Mouse (Mus musculus): ENCODE measurements around the gene Ranbp3l. TPM values are rescaled to one million over a fixed set of nuclear protein-coding genes. Genes with fewer than 3 reads are reported as not detected.

The Ranbp3l gene
- total RNA-seq (2014; rRNA removed; ENCODE audit: low replicate concordance) (not detected in 2 replicates), polyA plus RNA-seq (2015; fragmentation: Nextera tagmentation; extraction: Ambion mirVana) (0.14 and 0.23 TPM in 2 replicates)

DNA sequence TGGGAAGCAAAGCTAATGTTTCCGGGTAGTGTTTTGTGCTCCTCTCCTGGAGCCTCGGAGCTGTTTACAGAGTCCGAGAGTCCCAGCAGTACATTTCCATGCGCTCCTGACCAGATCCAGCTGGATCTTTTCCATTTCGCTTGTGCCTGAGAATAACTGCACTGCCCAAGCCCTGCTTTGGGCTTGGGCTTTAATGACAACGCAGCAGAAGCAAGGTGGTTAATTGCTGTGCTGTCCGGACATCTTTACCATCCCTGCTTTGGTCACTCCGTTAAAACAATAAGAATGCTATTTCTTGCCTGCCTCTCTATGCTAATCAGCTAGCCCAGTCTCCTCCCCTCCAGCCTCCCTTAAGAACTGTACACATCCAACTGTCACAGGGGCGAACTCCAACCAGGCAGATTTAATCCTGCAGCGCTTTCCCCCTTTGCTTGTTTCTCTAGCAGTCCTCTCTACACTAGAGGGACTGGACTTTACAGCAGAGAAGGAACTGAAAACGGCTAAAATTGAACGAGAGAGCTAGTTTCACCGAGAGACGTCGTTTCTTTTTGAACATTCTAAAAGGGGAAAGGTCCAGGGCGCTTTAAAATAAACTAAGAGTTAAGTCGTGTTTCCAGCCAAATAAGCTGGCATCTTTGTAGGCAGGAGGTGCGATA is at the start of gene Ranbp3l:
Gene Ranbp3l (plus strand): TSS at position 377 of the 656 bp plus-strand sequence.
- H3K9ac ChIP-seq (replicated peaks; ENCODE audit: low read depth, low read length) = no peak within 1 kb of the TSS
- H3K36me3 ChIP-seq (replicated peaks; ENCODE audit: control insufficient read depth, insufficient read depth, low read length) = no peaks in the 10 kb centered on the region
- TF ChIP-seq CTCF (IDR thresholded peaks at IDR 0.05; ENCODE audit: low read depth) (no peak), EP300 (IDR thresholded peaks at IDR 0.05; ENCODE audit: low read depth) (no peak)
- ATAC-seq (ENCODE audit: insufficient read depth, low read depth) (no peak), DNase-seq (ENCODE audit: low spot score) (no peak)
- no peaks in the 10 kb centered on the region for H3K4me1 ChIP-seq (ENCODE audit: control insufficient read depth, insufficient read depth)
- H3K4me3 ChIP-seq (ENCODE audit: low read depth, low read length) = peak within 1 kb of the TSS; percentile 16; the same call in 1 of the 2 replicates
- 60% methylated on average over 18 of the region's 18 CpGs for WGBS
- H3K27ac ChIP-seq (ENCODE audit: low read depth) = no peak within 1 kb of the TSS
- H3K4me2 ChIP-seq (ENCODE audit: low read depth, low read length) = peak within 1 kb of the TSS; percentile 47
- no peaks in the 10 kb centered on the region for H3K27me3 ChIP-seq (ENCODE audit: control insufficient read depth, insufficient read depth, low read length)
- H3K9me3 ChIP-seq (replicated peaks; ENCODE audit: control insufficient read depth, low read length) = no peaks in the 10 kb centered on the region

GRCm38 (mm10) chr15:8930061-8930460 is 37.7 kb upstream of the Ranbp3l start:
- H3K4me2 ChIP-seq (ENCODE audit: low read depth, low read length) = no peak overlapping the region
- 76% methylated on average over 1 of the region's 1 CpGs for WGBS
- no peaks in the 10 kb centered on the region for H3K27me3 ChIP-seq (ENCODE audit: control insufficient read depth, insufficient read depth, low read length)
- TF ChIP-seq CTCF (IDR thresholded peaks at IDR 0.05; ENCODE audit: low read depth) (no peak), EP300 (IDR thresholded peaks at IDR 0.05; ENCODE audit: low read depth) (no peak)
- no peaks in the 10 kb centered on the region for H3K36me3 ChIP-seq (replicated peaks; ENCODE audit: control insufficient read depth, insufficient read depth, low read length)
- H3K27ac ChIP-seq (ENCODE audit: low read depth) = no peak overlapping the region
- DNase-seq (ENCODE audit: low spot score) (no peak), ATAC-seq (ENCODE audit: insufficient read depth, low read depth) (no peak)
- no peaks in the 10 kb centered on the region for H3K9me3 ChIP-seq (replicated peaks; ENCODE audit: control insufficient read depth, low read length)
- H3K9ac ChIP-seq (replicated peaks; ENCODE audit: low read depth, low read length) = no peak overlapping the region
- no peaks in the 10 kb centered on the region for H3K4me1 ChIP-seq (ENCODE audit: control insufficient read depth, insufficient read depth)
- no peak overlapping the region for H3K4me3 ChIP-seq (ENCODE audit: low read depth, low read length)

DNA sequence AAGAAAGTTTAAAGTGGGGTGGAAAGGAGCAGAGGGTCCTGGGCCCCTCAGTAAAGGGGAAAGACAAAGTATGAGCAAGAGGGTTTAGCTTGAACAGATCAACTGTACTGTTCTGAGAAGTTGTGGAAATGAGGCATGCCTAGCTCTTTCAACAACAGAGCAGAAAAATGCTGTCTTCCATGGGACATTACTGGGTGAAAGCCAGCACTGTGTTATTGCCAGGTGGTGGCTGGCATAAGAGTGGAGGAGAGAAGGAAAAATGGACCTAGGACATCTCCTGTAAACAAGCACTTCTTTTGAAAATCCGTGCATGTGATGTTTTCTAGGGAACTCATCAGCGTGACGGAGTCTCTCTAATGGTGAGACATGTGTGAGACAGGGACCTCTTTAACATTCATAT is 30.8 kb upstream of the Ranbp3l start:
- DNase-seq (ENCODE audit: low spot score) = no peak
- Histone ChIP-seq H3K9me3 (replicated peaks; ENCODE audit: control insufficient read depth, low read length) (no peaks in the 10 kb centered on the region), H3K4me3 (ENCODE audit: low read depth, low read length) (no peak overlapping the region), H3K36me3 (replicated peaks; ENCODE audit: control insufficient read depth, insufficient read depth, low read length) (no peaks in the 10 kb centered on the region), H3K27ac (ENCODE audit: low read depth) (no peak overlapping the region), H3K9ac (replicated peaks; ENCODE audit: low read depth, low read length) (no peak overlapping the region), H3K4me1 (ENCODE audit: control insufficient read depth, insufficient read depth) (no peaks in the 10 kb centered on the region), H3K27me3 (ENCODE audit: control insufficient read depth, insufficient read depth, low read length) (no peaks in the 10 kb centered on the region), H3K4me2 (ENCODE audit: low read depth, low read length) (no peak overlapping the region)
- TF ChIP-seq CTCF (IDR thresholded peaks at IDR 0.05; ENCODE audit: low read depth) = no peak
- no peak for TF ChIP-seq EP300 (IDR thresholded peaks at IDR 0.05; ENCODE audit: low read depth)
- no peak for ATAC-seq (ENCODE audit: insufficient read depth, low read depth)
- WGBS = 85% methylated on average over 3 of the region's 3 CpGs

DNA sequence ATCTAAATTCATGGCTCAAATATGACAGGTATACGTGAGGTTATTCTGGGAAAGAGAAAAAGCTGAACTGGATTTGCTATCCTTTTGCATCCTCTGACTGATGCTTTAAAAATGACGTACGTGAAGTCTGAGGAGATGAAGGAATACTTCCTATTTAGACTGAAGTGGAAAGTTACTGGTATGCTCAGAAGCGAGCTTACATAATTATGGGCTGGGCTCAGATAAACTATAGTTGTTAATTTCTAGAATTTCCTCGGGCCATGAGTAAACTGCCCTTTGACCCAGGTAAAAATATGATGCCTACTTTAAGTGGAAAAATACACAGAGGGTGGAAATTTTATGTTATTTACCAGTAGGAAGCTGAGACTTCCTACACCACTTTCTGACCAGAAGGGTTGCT is 26.9 kb upstream of the Ranbp3l start:
- ATAC-seq (ENCODE audit: insufficient read depth, low read depth) (no peak), DNase-seq (ENCODE audit: low spot score) (no peak)
- no peak overlapping the region for H3K4me3 ChIP-seq (ENCODE audit: low read depth, low read length)
- H3K9ac ChIP-seq (replicated peaks; ENCODE audit: low read depth, low read length) = no peak overlapping the region
- H3K27ac ChIP-seq (ENCODE audit: low read depth) = no peak overlapping the region
- H3K4me1 ChIP-seq (ENCODE audit: control insufficient read depth, insufficient read depth) = no peaks in the 10 kb centered on the region
- TF ChIP-seq EP300 (IDR thresholded peaks at IDR 0.05; ENCODE audit: low read depth) (no peak), CTCF (IDR thresholded peaks at IDR 0.05; ENCODE audit: low read depth) (no peak)
- 73% methylated on average over 5 of the region's 5 CpGs for WGBS
- H3K4me2 ChIP-seq (ENCODE audit: low read depth, low read length) = no peak overlapping the region
- no peaks in the 10 kb centered on the region for H3K36me3 ChIP-seq (replicated peaks; ENCODE audit: control insufficient read depth, insufficient read depth, low read length)
- H3K27me3 ChIP-seq (ENCODE audit: control insufficient read depth, insufficient read depth, low read length) = no peaks in the 10 kb centered on the region
- no peaks in the 10 kb centered on the region for H3K9me3 ChIP-seq (replicated peaks; ENCODE audit: control insufficient read depth, low read length)

- no peak overlapping the region for H3K27ac ChIP-seq (ENCODE audit: low read depth)
- WGBS = 63% methylated on average over 4 of the region's 4 CpGs
- no peak overlapping the region for H3K9ac ChIP-seq (replicated peaks; ENCODE audit: low read depth, low read length)
- H3K27me3 ChIP-seq (ENCODE audit: control insufficient read depth, insufficient read depth, low read length) = no peaks in the 10 kb centered on the region
- H3K36me3 ChIP-seq (replicated peaks; ENCODE audit: control insufficient read depth, insufficient read depth, low read length) = no peaks in the 10 kb centered on the region
- H3K4me1 ChIP-seq (ENCODE audit: control insufficient read depth, insufficient read depth) = no peaks in the 10 kb centered on the region
- TF ChIP-seq CTCF (IDR thresholded peaks at IDR 0.05; ENCODE audit: low read depth) (no peak), EP300 (IDR thresholded peaks at IDR 0.05; ENCODE audit: low read depth) (no peak)
- H3K4me3 ChIP-seq (ENCODE audit: low read depth, low read length) = no peak overlapping the region
- ATAC-seq (ENCODE audit: insufficient read depth, low read depth) (no peak), DNase-seq (ENCODE audit: low spot score) (no peak)
- H3K9me3 ChIP-seq (replicated peaks; ENCODE audit: control insufficient read depth, low read length) = no peaks in the 10 kb centered on the region
- H3K4me2 ChIP-seq (ENCODE audit: low read depth, low read length) = no peak overlapping the region
Measured at GRCm38 (mm10) chr15:8950856-8951255, 16.9 kb upstream of the Ranbp3l start.

GRCm38 (mm10) chr15:8963323-8963722 is 4.4 kb upstream of the Ranbp3l start:
- no peak for TF ChIP-seq EP300 (IDR thresholded peaks at IDR 0.05; ENCODE audit: low read depth)
- peak; percentile 18; the same call in 1 of the 2 replicates for TF ChIP-seq CTCF (IDR thresholded peaks at IDR 0.05; ENCODE audit: low read depth)
- no peak for DNase-seq (ENCODE audit: low spot score)
- Histone ChIP-seq H3K4me3 (ENCODE audit: low read depth, low read length) (no peak overlapping the region), H3K27ac (ENCODE audit: low read depth) (no peak overlapping the region), H3K4me1 (ENCODE audit: control insufficient read depth, insufficient read depth) (no peaks in the 10 kb centered on the region), H3K36me3 (replicated peaks; ENCODE audit: control insufficient read depth, insufficient read depth, low read length) (no peaks in the 10 kb centered on the region), H3K9me3 (replicated peaks; ENCODE audit: control insufficient read depth, low read length) (no peaks in the 10 kb centered on the region), H3K27me3 (ENCODE audit: control insufficient read depth, insufficient read depth, low read length) (no peaks in the 10 kb centered on the region), H3K9ac (replicated peaks; ENCODE audit: low read depth, low read length) (no peak overlapping the region), H3K4me2 (ENCODE audit: low read depth, low read length) (no peak overlapping the region)
- ATAC-seq (ENCODE audit: insufficient read depth, low read depth) = no peak
- 40% methylated on average over 2 of the region's 2 CpGs for WGBS

Data from heart, postnatal 0 days (tissue).